ENCODE assay signal across 10 mouse cellular contexts in genomic region chr1:92371357-92371981, GRCm38 (mm10).
A peak's percentile ranks its signal among the peaks of the same experiment; 100 is the strongest.
DNase-seq lines count a peak whose midpoint lies in the region; ATAC-seq and TF ChIP-seq lines count a peak whose summit lies in the region.
"Had no signal": no experiment of that assay in that cellular context is flagged by ENCODE, and none has a peak within 500 bp of the region (broad histone marks: within the 10 kb centered on the region; RNA-seq: fewer than 3 reads in every experiment).

No protein-coding gene starts in this region.

- H3K9ac ChIP-seq in heart, embryonic 12.5 days: no peak overlapping the region
- no peak overlapping the region for H3K9ac ChIP-seq in heart, adult 2 months (ENCODE audit: low read depth, low read length)
- no peak overlapping the region for H3K9ac ChIP-seq in embryonic facial prominence, embryonic 14.5 days (ENCODE audit: low read depth, low read length)
- H3K9ac ChIP-seq in liver, embryonic 11.5 days (ENCODE audit: low read depth, low read length): no peak overlapping the region
- no peak overlapping the region for H3K9ac ChIP-seq in liver, embryonic 12.5 days
- H3K9ac ChIP-seq: liver, embryonic 14.5 days had no signal

- 0 out of 2 replicates have a peak, but pooled peaks cover 4% of the 10 kb centered on the region for H3K9me3 ChIP-seq in heart, embryonic 12.5 days (replicated peaks)
- no peaks in the 10 kb centered on the region for H3K9me3 ChIP-seq in embryonic facial prominence, embryonic 14.5 days (ENCODE audit: control insufficient read depth, low read length)
- H3K9me3 ChIP-seq in liver, embryonic 11.5 days (ENCODE audit: control insufficient read depth, low read length): no peaks in the 10 kb centered on the region
- H3K9me3 ChIP-seq in liver, embryonic 12.5 days (replicated peaks): no peaks in the 10 kb centered on the region

- no peak overlapping the region for H3K27ac ChIP-seq in heart, embryonic 12.5 days (ENCODE audit: poor library complexity, severe bottlenecking)
- no peak overlapping the region for H3K27ac ChIP-seq in heart, adult 2 months
- H3K27ac ChIP-seq in embryonic facial prominence, embryonic 14.5 days (replicated peaks; ENCODE audit: low read depth, low read length): peak overlapping the region; percentile 80
- H3K27ac ChIP-seq in liver, embryonic 11.5 days (ENCODE audit: low read depth, low read length): no peak overlapping the region
- no peak overlapping the region for H3K27ac ChIP-seq in liver, embryonic 12.5 days
- H3K27ac ChIP-seq: liver, embryonic 14.5 days had no signal

- H3K36me3 ChIP-seq in heart, embryonic 12.5 days: no peaks in the 10 kb centered on the region
- no peaks in the 10 kb centered on the region for H3K36me3 ChIP-seq in heart, adult 2 months (ENCODE audit: control insufficient read depth, insufficient read depth, low read length)
- H3K36me3 ChIP-seq in embryonic facial prominence, embryonic 14.5 days (ENCODE audit: control insufficient read depth, insufficient read depth, low read length): no peaks in the 10 kb centered on the region
- no peaks in the 10 kb centered on the region for H3K36me3 ChIP-seq in myocyte (ENCODE audit: control insufficient read depth, insufficient read depth)
- H3K36me3 ChIP-seq in liver, embryonic 11.5 days (ENCODE audit: control insufficient read depth, insufficient read depth, low read length): no peaks in the 10 kb centered on the region
- H3K36me3 ChIP-seq in liver, embryonic 12.5 days: no peaks in the 10 kb centered on the region

- ATAC-seq in heart, embryonic 12.5 days (ENCODE audit: insufficient number of reproducible peaks, low FRiP score): peak; percentile 26; the same call in 1 of the 2 replicates
- peak; percentile 81 for ATAC-seq in CD4-positive, CD25-positive, alpha-beta regulatory T cell, adult 4 months
- ATAC-seq in embryonic facial prominence, embryonic 14.5 days (ENCODE audit: low read depth): peak; percentile 87
- no peak for ATAC-seq in liver, embryonic 11.5 days (replicated peaks; ENCODE audit: low FRiP score)
- ATAC-seq in liver, embryonic 12.5 days: no peak
- ATAC-seq: Patski had no signal

- DNase-seq in heart, adult 2 months: no peak
- DNase-seq in embryonic facial prominence, embryonic 14.5 days (ENCODE audit: low spot score): peak; percentile 94
- peak; percentile 40 for DNase-seq in layer of hippocampus, adult 9-10 months (ENCODE audit: low spot score)
- no peak for DNase-seq in liver, embryonic 11.5 days (ENCODE audit: low spot score)

- no peak overlapping the region for H3K4me2 ChIP-seq in heart, embryonic 12.5 days
- H3K4me2 ChIP-seq in embryonic facial prominence, embryonic 14.5 days (ENCODE audit: low read depth, low read length): peak overlapping the region; percentile 34; the same call in 1 of the 2 replicates
- H3K4me2 ChIP-seq in myocyte (ENCODE audit: low read depth): peak overlapping the region; percentile 76
- H3K4me2 ChIP-seq in liver, embryonic 11.5 days: no peak overlapping the region
- no peak overlapping the region for H3K4me2 ChIP-seq in liver, embryonic 12.5 days

- no peak overlapping the region for H3K4me3 ChIP-seq in heart, embryonic 12.5 days
- H3K4me3 ChIP-seq in heart, adult 2 months: no peak overlapping the region
- H3K4me3 ChIP-seq in embryonic facial prominence, embryonic 14.5 days (ENCODE audit: low read depth, low read length): no peak overlapping the region
- H3K4me3 ChIP-seq in myocyte: no peak overlapping the region
- H3K4me3 ChIP-seq in liver, embryonic 11.5 days (ENCODE audit: low read depth, low read length): no peak overlapping the region
- H3K4me3 ChIP-seq in liver, embryonic 12.5 days: no peak overlapping the region

- H3K27me3 ChIP-seq in heart, embryonic 12.5 days (replicated peaks): no peaks in the 10 kb centered on the region; the same call in 1 of the 2 replicates
- no peaks in the 10 kb centered on the region for H3K27me3 ChIP-seq in heart, adult 2 months (ENCODE audit: control insufficient read depth, insufficient read depth, low read length)
- no peaks in the 10 kb centered on the region for H3K27me3 ChIP-seq in embryonic facial prominence, embryonic 14.5 days (replicated peaks; ENCODE audit: control insufficient read depth, insufficient read depth, low read length)
- H3K27me3 ChIP-seq in myocyte (ENCODE audit: control insufficient read depth, insufficient read depth, insufficient read length): no peaks in the 10 kb centered on the region
- no peaks in the 10 kb centered on the region for H3K27me3 ChIP-seq in liver, embryonic 11.5 days (replicated peaks; ENCODE audit: control insufficient read depth, insufficient read depth, low read length)
- H3K27me3 ChIP-seq in liver, embryonic 12.5 days (replicated peaks): no peaks in the 10 kb centered on the region
- H3K27me3 ChIP-seq: Patski had no signal

- intact Hi-C loops in heart, adult 2 months (cut with DNase I): no loop called here

- no peaks in the 10 kb centered on the region for H3K79me2 ChIP-seq in heart, adult 2 months (replicated peaks; ENCODE audit: control insufficient read depth, insufficient read depth, low read length)
- no peaks in the 10 kb centered on the region for H3K79me2 ChIP-seq in myocyte (ENCODE audit: control insufficient read depth, insufficient read depth)

- 59% methylated on average over 11 of the region's 11 CpGs for WGBS in heart, embryonic 12.5 days
- WGBS in heart, adult 2 months: 43% methylated on average over 11 of the region's 11 CpGs
- 32% methylated on average over 11 of the region's 11 CpGs for WGBS in embryonic facial prominence, embryonic 14.5 days
- WGBS in liver, embryonic 11.5 days: 64% methylated on average over 11 of the region's 11 CpGs
- WGBS in liver, embryonic 12.5 days (ENCODE audit: insufficient replicate concordance): 54% methylated on average over 11 of the region's 11 CpGs

- no peak overlapping the region for H3ac ChIP-seq in myocyte (ENCODE audit: control insufficient read depth, insufficient read length)

- TF ChIP-seq POLR2A in heart, adult 2 months (IDR thresholded peaks at IDR 0.05; ENCODE audit: insufficient read depth, low read depth, low read length): no peak
- TF ChIP-seq POLR2A in myocyte (IDR thresholded peaks at IDR 0.05; ENCODE audit: insufficient read length, low read depth): no peak

- H3K4me1 ChIP-seq in heart, embryonic 12.5 days (replicated peaks): peaks cover 21% of the 10 kb centered on the region
- peaks cover 5% of the 10 kb centered on the region for H3K4me1 ChIP-seq in heart, adult 2 months (ENCODE audit: control insufficient read depth, insufficient read depth, low read length)
- peaks cover 18% of the 10 kb centered on the region for H3K4me1 ChIP-seq in embryonic facial prominence, embryonic 14.5 days (ENCODE audit: control insufficient read depth, insufficient read depth, low read length)
- no peaks in the 10 kb centered on the region for H3K4me1 ChIP-seq in liver, embryonic 11.5 days (replicated peaks; ENCODE audit: control insufficient read depth, insufficient read depth, low read length)
- H3K4me1 ChIP-seq in liver, embryonic 12.5 days: no peaks in the 10 kb centered on the region

- no peak for TF ChIP-seq CTCF in heart, adult 2 months (IDR thresholded peaks at IDR 0.05)

- TF ChIP-seq EP300 in heart, adult 2 months (IDR thresholded peaks at IDR 0.05; ENCODE audit: insufficient read depth, low read depth, low read length): no peak

TF ChIP-seq in myocyte, 11 proteins besides CTCF, POLR2A, EP300 and RAD21:
- TF ChIP-seq REST (IDR thresholded peaks at IDR 0.05; ENCODE audit: insufficient read depth, insufficient read length) (no peak), MYOD1 (IDR thresholded peaks at IDR 0.05; ENCODE audit: control insufficient read depth in 1 of 3, insufficient read length in 2 of 3, low read depth in 2 of 3) (peak in 2 of 3 experiments; percentile 13 to 24)
TF ChIP-seq in myocyte: peak in this region for 1.

Comparison
In these comparisons a context has a peak if more than half of its experiments do, and no peak if none do; other contexts are left out.
1. ATAC-seq: peak in heart, embryonic 12.5 days (single experiment), CD4-positive, CD25-positive, alpha-beta regulatory T cell, adult 4 months (single experiment) and embryonic facial prominence, embryonic 14.5 days (single experiment); none in liver, embryonic 11.5 days (single experiment) and liver, embryonic 12.5 days (single experiment).
2. H3K4me2 ChIP-seq: peak in embryonic facial prominence, embryonic 14.5 days (single experiment) and myocyte (single experiment); none in heart, embryonic 12.5 days (single experiment), liver, embryonic 11.5 days (single experiment) and liver, embryonic 12.5 days (single experiment).
3. DNase-seq: peak in embryonic facial prominence, embryonic 14.5 days (single experiment) and layer of hippocampus, adult 9-10 months (single experiment); none in heart, adult 2 months (0 of 2) and liver, embryonic 11.5 days (single experiment).